Mouse (Mus musculus): Measurements from ENCODE around the gene Cabp5.
"Not testable (repeated sequence)": the region's sequence is repeated elsewhere in the genome, so short reads cannot be mapped to it uniquely, and the experiment has no call there.

Gene Cabp5

DNA sequence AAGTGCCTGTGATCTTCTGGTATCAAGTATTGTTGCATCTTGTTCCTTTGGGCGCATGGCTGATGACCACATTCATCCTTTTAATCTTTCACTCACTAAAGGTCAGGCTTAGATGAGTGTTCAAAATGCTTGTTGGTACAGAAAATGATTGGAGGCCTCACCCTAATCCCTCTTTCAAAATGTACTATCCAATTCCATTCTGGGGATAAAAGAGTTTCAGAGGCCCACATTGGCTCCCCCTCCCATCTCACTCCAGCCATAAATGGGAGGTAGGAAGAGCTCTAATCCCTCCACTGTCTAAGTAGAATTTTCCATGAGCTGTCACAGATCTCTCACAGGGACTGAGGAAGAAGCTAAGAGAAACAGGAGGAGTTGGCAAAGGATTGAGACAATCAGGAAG is at the start of gene Cabp5:
Cabp5 (plus strand) TSS at position 301 of the 400 bp plus-strand sequence.
- DNase-seq (ENCODE audit: extremely low spot score, low read depth, low spot score): no peak

DNA sequence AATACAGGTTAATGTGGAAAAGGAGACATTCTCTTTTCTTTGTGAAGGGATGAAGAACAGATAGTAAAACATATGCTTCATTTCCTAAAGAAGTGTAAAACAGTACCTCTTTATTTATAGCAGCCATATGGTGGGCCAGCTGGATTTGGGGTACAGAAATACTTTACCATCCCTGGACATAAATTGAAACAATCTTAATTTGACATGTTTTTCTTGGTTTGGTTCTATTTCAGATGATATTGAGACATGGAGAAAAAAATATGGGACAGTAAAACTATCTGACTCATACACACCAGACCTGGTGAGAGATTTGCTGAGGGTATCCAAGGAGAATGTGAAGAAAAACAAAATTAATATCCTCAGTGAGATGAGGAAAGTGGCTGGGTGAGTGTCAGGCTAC is 42.0 kb upstream of the Cabp5 start:
- DNase-seq (ENCODE audit: extremely low spot score, low read depth, low spot score): no peak

DNA sequence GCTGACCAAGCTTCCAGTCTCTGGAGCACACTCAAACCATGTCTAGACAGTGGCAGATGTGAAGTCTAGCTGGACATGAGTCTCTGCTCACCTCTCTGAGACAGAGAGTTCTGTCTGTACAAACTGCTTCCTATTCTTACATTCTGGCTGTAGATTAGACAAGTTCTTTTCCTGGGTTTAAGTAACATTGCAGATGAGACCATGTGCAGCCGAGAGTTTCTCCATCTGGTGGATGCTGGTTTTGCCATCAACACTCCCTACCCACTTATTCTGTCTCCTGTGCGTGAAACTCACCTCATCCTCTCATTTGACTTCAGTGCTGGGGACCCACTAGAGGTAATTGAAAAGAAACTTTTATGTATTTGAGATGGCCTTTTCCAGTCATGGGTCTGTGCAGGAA is 17.3 kb upstream of the Cabp5 start:
- DNase-seq (ENCODE audit: extremely low spot score, low read depth, low spot score): no peak

DNA sequence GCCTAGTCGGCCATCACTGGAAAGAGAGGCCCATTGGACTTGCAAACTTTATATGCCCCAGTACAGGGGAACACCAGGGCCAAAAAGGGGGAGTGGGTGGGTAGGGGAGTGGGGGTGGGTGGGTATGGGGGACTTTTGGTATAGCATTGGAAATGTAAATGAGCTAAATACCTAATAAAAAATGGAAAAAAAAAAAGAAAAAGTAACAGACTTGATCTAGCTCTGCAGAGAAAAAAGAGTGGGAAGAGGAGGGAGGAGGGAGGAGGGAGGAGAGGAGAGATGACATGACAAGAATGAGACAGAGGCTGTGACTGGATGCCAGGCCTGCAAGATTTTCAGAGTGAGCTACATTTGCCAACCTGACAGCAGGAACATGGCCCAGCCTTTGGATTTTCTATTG is 52.6 kb downstream of the Cabp5 start, which contains the start of gene Bsph1:
Bsph1 (plus strand) TSS at position 301 of the 400 bp plus-strand sequence.
- not testable (repeated sequence) for DNase-seq (ENCODE audit: extremely low spot score, low read depth, low spot score)

Data from hindlimb bud, embryonic 11.5 days (tissue).